Mouse (Mus musculus): ENCODE measurements around the gene Hist1h1t.
"Not testable (repeated sequence)": the region's sequence is repeated elsewhere in the genome, so short reads cannot be mapped to it uniquely, and the experiment has no call there.

Gene Hist1h1t

GRCm38 (mm10) chr13:23699767-23700166 is 4.2 kb downstream of the Hist1h1t start:
- DNase-seq (ENCODE audit: low spot score in 2 of 2) = no peak

- peak; percentile 37 to 49 for DNase-seq (ENCODE audit: low spot score in 2 of 2)
Measured at GRCm38 (mm10) chr13:23700786-23701520, 5.3 kb downstream of the Hist1h1t start.

- no peak for DNase-seq (ENCODE audit: low spot score in 2 of 2)
Measured at GRCm38 (mm10) chr13:23702220-23702619, 6.6 kb downstream of the Hist1h1t start.

GRCm38 (mm10) chr13:23702801-23703200 is 7.2 kb downstream of the Hist1h1t start:
- not testable (repeated sequence) for DNase-seq (ENCODE audit: low spot score in 2 of 2)

- no peak for DNase-seq (ENCODE audit: low spot score in 2 of 2)
Measured at GRCm38 (mm10) chr13:23705751-23706356, 10.2 kb downstream of the Hist1h1t start.

GRCm38 (mm10) chr13:23706771-23707170 is 11.2 kb downstream of the Hist1h1t start:
- no peak for DNase-seq (ENCODE audit: low spot score in 2 of 2)

- DNase-seq (ENCODE audit: low spot score in 2 of 2) = no peak
Measured at GRCm38 (mm10) chr13:23708041-23708440, 12.4 kb downstream of the Hist1h1t start.

- no peak for DNase-seq (ENCODE audit: low spot score in 2 of 2)
Measured at GRCm38 (mm10) chr13:23708654-23709053, 13.0 kb downstream of the Hist1h1t start.

GRCm38 (mm10) chr13:23709714-23710373 is 14.2 kb downstream of the Hist1h1t start:
- no peak for DNase-seq (ENCODE audit: low spot score in 2 of 2)

GRCm38 (mm10) chr13:23710374-23711089 is 14.9 kb downstream of the Hist1h1t start, which contains the start of gene Hfe:
Hfe (minus strand) TSS chr13:23710854.
- peak in 1 of 2 experiments; percentile 44 for DNase-seq (ENCODE audit: low spot score in 2 of 2)

- DNase-seq (ENCODE audit: low spot score in 2 of 2) = no peak
Measured at GRCm38 (mm10) chr13:23716261-23717042, 20.8 kb downstream of the Hist1h1t start.

- no peak for DNase-seq (ENCODE audit: low spot score in 2 of 2)
Measured at GRCm38 (mm10) chr13:23717176-23717575, 21.6 kb downstream of the Hist1h1t start.

GRCm38 (mm10) chr13:23717593-23718245 is 22.1 kb downstream of the Hist1h1t start:
- not testable (repeated sequence) for DNase-seq (ENCODE audit: low spot score in 2 of 2)

GRCm38 (mm10) chr13:23724239-23724638 is 28.6 kb downstream of the Hist1h1t start:
- DNase-seq (ENCODE audit: low spot score in 2 of 2) = no peak

- no peak for DNase-seq (ENCODE audit: low spot score in 2 of 2)
Measured at GRCm38 (mm10) chr13:23725213-23725612, 29.6 kb downstream of the Hist1h1t start.

- no peak for DNase-seq (ENCODE audit: low spot score in 2 of 2)
Measured at GRCm38 (mm10) chr13:23728472-23729191, 33.0 kb downstream of the Hist1h1t start.

- DNase-seq (ENCODE audit: low spot score in 2 of 2) = no peak
Measured at GRCm38 (mm10) chr13:23729192-23729525, 33.5 kb downstream of the Hist1h1t start.

GRCm38 (mm10) chr13:23729706-23730105 is 34.1 kb downstream of the Hist1h1t start:
- DNase-seq (ENCODE audit: low spot score in 2 of 2) = no peak

GRCm38 (mm10) chr13:23730479-23730878 is 34.9 kb downstream of the Hist1h1t start:
- DNase-seq (ENCODE audit: low spot score in 2 of 2) = peak in 1 of 2 experiments; percentile 48

- no peak for DNase-seq (ENCODE audit: low spot score in 2 of 2)
Measured at GRCm38 (mm10) chr13:23732156-23732804, 36.7 kb downstream of the Hist1h1t start.

Measured in urinary bladder, adult 18-20 months (tissue).